Mouse (Mus musculus) kidney, adult 9 months (tissue): ENCODE results near the gene Gins1.
"Not testable (repeated sequence)": the region's sequence is repeated elsewhere in the genome, so short reads cannot be mapped to it uniquely, and the experiment has no call there.

Source experiments
- DNase-seq: peaks from one replicate; pipeline ENCODE4 v3.0.0; 2022

The Gins1 gene

DNA sequence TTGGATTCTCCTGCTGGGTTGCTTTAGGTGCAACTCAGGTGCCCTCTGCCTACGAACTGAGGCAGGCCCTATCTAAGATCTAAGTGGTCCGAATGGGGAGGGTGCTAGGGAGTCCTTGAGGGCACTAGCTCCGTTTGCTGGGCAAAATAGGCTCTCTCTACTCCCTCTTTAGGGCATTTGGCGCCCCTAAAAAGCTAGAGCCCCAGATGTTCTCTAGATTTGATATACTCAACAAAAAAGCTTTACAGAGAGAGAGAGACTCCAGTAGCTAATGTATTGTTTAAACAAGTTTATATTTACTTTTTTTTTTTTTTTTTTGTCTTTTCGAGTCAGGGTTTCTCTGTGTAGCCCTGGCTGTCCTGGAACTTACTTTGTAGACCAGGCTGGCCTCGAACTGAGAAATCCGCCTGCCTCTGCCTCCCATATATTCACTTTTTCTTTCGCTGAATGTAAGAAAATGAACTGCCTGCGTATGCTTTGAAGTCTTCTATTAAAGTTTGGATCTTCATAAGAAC lies at the start of gene Gins1:
TSS of gene Gins1 (plus strand) at position 465 of the 515 bp plus-strand sequence.
- no peak for DNase-seq

DNA sequence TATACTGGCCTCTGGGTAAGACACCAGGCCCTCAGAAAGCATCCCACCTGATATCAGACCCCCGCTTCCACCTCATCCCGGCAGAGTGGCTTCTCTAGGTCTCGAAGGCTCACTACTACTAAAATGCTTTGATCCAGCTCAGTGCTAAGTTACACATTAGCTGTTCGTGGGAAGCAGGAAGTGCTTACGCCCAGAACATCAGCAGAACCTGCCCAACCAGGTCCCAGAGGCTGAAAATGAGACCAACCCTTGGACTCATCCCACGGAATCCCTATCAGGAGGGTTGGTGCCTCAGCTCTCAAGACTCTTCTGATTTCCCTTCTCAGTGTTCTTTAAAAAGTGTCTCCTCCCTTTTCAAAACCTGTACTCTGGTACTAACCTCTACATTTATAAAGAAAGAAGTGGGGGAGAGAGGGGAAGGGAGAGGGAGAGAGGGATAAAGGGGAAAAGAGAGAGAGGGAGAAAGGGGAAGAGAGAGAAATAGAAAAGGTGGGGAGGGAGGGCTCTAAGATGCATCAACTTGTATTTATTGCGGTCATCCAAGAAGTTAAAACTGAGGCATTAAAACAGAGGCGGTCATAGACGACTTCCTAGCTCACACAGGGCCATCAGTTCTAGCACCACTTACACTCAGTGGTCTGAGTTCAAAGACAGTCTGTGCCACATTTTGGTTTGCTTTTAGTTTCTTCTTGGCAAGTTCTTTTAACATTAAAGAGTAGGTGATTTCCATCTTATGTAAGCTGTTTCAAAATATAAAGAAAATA lies 46.3 kb upstream of the Gins1 start:
- DNase-seq = peak; percentile 73

DNA sequence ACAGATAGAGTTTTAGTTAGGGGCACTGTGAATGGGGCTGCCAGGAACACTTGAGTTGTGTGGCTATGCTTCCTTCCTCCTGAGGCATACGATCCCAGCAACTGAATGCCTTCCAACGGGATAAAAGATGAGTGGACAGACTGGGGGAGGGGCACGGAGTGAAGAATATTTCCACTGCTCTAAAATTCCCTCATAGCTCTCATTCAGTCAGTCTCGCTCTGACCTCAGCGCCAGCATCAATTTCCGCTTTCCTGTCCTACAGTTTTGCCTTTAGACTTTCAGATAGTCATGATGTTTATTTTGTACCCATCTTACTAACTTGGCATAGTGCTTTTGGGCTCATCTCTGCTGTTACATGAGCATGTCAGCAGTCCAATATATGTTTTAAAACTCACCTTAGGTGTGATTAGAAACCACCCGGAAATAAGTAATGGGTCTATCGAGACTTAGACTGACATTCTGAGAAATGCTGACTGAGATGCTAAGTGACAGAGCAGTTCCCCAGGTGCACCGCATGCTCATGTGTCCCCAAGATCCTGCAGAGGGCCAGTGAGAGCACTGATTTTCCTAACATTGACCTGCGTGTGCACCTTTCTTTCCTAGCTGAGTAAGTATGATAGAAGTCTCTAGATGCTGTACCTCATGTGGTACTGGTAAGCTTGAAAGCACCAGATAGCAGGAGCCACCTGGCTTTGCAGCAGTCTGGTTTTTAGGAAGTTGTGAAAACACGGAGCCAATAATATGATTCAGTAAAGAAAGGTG lies 45.3 kb upstream of the Gins1 start:
- no peak for DNase-seq

DNA sequence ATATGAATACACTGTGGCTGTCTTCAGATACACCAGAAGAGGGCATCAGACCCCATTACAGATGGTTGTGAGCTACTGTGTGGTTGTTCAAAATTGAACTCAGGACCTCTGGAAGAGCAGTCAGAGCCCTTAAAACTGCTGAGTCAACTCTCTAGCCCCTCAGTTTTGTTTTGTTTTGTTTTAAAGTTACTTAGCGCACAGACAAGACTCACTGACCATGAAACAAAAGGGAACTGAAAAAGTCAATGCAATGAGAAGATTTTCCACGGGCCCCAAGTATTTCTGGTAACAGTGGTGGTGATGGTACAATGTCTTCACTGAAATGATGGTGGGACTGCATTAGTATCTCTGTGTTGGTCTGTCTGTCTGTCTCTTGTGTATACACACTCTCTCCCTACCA lies 44.1 kb upstream of the Gins1 start:
- DNase-seq = no peak

DNA sequence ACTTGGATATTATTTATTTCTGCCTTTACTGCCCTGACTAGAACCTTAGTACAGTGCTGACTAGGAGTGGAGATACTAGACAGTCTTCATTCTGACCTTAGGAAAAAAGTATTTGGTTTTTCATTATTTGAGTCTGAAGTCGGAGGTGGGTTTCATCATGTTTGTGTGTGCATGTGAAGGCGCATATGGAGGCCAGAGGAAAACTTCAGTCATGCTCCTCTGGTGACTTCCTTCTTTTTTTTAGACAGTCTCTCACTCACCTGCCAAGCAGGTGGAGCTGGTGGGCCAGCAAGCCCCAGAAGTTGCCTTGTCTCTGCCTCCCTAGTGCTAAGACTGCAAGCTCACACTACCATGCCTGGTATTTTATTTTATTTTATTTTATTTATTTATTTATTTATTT lies 38.2 kb upstream of the Gins1 start:
- DNase-seq = no peak

- DNase-seq = no peak
Measured at GRCm38 (mm10) chr2:150869446-150869845, 35.8 kb upstream of the Gins1 start.

DNA sequence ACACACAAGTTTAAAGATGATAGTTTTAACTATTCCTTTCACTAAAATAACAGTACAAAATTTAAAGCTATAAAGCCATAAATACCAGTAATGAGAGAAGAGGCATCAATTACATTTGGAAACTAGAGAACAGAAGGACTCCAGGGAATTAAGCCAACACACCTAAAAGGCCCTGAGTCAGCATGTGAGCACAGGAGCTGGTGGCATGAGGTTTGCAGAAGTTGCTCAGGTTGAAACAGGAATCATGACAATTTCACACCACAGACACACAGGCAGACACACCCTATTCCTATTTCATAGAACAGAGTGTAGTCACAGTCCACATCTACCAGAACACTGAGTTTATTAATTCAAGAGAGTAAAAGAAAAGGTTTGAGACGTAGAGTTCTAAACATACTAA lies 30.7 kb upstream of the Gins1 start:
- DNase-seq = no peak

- DNase-seq = no peak
Measured at GRCm38 (mm10) chr2:150875226-150875625, 30.0 kb upstream of the Gins1 start.

- DNase-seq = peak; percentile 60
Measured at GRCm38 (mm10) chr2:150877561-150877960, 27.6 kb upstream of the Gins1 start.

- DNase-seq = no peak
Measured at GRCm38 (mm10) chr2:150884075-150884778, 21.0 kb upstream of the Gins1 start.

- no peak for DNase-seq
Measured at GRCm38 (mm10) chr2:150884779-150885110, 20.5 kb upstream of the Gins1 start.

DNA sequence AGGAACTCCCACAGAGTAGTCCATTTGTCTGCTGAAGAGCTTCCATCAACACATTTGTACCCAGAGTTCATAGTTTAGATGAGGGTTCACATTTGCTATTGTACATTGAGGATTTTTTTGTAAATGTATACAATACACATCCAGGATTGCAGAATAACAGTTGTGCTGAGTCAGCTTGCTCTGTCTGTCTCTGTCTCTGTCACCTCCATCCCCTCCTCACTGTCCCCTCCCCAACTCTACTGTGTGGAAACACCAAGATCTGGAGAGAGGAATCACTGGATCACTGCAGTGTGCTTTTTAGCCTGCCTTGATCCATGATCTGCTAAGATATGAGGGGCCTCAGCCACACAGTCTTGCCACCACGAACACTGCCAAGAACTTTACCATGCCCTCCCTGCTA lies 19.4 kb upstream of the Gins1 start:
- no peak for DNase-seq

GRCm38 (mm10) chr2:150886315-150886714 lies 18.9 kb upstream of the Gins1 start:
- DNase-seq = no peak

DNA sequence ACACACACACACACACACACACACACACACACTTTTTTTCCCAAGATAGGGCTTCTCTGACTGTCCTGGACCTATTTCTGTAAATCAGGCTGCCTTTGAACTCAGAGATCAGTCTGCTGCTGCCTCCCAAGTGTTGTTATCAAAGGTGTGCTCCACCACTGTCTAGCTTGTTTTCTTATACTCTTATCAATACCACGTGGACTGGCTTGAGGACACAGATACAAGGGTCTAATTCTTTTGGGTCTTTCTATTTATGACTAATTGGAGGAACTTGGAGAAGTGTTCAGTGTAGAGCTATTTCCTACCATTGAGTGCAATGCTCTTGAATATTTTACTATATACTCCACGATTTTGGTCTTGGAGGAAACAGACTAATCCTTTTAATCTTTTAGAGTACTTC lies 17.8 kb upstream of the Gins1 start:
- no peak for DNase-seq

- DNase-seq = no peak
Measured at GRCm38 (mm10) chr2:150894617-150895267, 10.5 kb upstream of the Gins1 start.

DNA sequence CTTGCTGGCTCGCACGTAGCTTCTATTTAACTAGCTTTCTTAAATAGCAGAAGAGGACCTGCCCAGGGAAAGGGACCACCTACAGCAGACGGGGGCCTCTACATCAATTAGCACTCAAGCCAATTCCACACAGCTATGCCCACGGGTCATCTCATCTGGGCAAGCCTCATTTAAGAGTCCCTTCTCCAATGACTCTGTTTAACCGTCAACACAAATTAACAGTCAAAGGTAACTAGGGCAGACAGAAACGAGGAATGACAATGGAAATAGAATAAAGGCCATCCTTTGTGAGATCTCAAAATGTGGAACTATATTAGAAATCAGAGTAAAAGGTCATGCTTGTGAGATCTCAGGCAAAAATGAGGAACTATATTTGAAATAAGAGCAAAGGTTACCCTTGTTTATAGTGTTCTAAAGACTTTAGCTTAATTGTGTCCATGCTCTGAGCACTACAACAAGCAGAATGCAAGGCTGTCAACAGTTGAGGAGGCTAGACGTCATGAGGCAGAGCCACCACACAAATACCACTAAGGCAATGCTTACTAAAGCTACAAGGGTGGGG lies 9.4 kb upstream of the Gins1 start:
- no peak for DNase-seq

DNA sequence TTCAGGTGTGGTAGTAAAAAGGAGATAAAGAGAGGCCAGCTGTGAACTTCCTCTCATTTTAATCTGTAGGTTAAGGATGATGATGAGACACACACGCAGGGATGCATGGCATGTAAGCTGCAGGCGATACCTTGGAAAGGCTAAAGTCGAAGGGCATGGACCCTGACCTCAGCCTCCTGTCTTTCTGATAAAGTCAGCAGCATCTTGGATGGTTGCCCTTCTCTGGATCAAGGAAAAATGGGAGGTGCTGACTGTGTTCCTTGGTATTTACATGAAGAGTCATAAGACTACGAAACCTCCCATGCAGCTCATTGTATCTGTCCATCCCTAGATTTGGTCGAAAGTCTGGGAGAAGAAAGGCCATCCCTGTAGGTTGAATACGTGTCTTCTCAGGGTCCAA lies 4.9 kb upstream of the Gins1 start:
- no peak for DNase-seq

- no peak for DNase-seq
Measured at GRCm38 (mm10) chr2:150902347-150902746, 2.9 kb upstream of the Gins1 start.

DNA sequence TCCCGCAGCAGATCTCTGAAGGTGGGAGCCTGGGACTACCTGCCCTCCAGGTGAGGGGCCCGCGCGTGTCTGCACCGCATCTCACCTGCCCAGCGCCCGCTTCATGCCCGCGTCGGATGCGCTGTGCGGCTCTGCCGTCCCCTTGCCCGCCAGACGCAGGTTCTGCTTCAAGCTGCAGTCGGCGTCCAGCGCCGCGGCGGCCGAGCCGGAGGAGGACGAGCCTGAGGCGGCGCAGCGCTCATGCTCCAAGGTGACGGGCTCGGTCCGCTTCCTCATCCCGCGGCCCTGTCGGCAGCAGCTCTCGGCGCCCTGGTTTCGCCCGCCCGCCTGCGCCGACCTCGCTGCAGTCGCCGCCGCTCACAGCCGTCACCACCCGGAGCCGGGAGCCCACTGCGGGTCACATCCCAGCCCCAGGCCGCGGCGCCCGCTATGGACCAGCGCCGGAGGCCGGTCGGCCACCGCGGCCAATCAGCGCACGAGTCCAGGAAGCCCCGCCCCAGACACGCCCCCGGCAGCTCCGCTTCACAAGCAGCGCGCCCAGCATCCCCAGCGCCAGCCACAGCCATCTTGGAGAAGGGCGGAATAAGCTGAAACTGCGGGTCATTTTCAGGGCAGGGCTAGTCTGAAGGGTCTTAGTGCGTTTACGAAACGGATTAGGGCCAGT lies 796 bp upstream of the Gins1 start, which contains the start of gene Abhd12:
TSS of gene Abhd12 (minus strand) at position 470 of the 664 bp plus-strand sequence.
- DNase-seq = peak; percentile 98

DNA sequence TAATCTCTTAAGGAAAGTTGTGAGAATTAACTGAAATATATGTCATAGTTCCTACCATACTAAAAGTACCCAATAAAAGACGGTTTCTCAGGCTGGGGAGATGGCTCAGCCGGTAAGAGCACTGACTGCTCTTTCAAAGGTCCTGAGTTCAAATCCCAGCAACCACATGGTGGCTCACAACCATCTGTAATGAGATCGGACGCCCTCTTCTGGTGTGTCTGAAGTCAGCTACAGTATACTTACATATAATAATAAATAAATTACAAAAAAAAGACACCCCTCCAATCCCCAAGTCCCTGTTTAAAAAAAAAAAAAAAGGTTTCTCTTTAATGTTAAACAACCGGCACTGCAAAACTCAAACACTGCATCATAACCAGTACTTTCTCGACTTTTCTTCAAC lies 3.7 kb downstream of the Gins1 start:
- not testable (repeated sequence) for DNase-seq

- peak; percentile 98 for DNase-seq
Measured at GRCm38 (mm10) chr2:150909429-150910039, 4.3 kb downstream of the Gins1 start.
